14 mouse cellular contexts compared by ENCODE assay signal in the genomic region with DNA sequence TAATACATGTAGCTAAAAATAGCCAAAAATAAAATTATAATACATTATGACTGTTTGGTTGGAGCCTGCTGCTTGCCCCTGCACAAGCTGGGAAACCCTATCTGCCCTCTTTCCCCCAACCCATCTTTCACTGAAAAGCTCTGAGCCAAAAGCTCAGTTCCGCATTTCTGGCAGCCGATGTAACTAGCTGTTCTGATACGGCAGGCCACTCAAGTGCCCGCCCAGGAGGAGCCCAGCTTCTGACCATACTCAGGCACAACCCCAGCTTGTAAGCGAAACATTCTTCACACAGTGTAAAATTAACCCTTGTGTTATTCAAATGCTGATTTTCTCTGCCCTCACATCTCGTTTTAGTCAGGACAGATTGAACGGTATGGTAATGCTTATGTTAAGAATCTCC. TPM values are rescaled to one million over a fixed set of nuclear protein-coding genes. Genes with fewer than 3 reads are reported as not detected.
DNase-seq lines count a peak whose midpoint lies in the region; ATAC-seq and TF ChIP-seq lines count a peak whose summit lies in the region.
"Had no signal": no experiment of that assay in that cellular context is flagged by ENCODE, and none has a peak within 500 bp of the region (broad histone marks: within the 10 kb centered on the region; RNA-seq: fewer than 3 reads in every experiment).

No protein-coding gene starts in this region.

- 17% methylated on average over 7 of the region's 7 CpGs for WGBS in heart, embryonic 14.5 days

- no peak overlapping the region for H3K4me3 ChIP-seq in heart, embryonic 14.5 days (ENCODE audit: control insufficient read depth in 1 of 2, insufficient read depth in 1 of 2, low read depth in 1 of 2, low read length in 2 of 2)
- no peak overlapping the region for H3K4me3 ChIP-seq in ES-Bruce4 (ENCODE audit: low read depth, low read length)
- H3K4me3 ChIP-seq: embryonic facial prominence, embryonic 12.5 days; forebrain, embryonic 12.5 days; intestine, embryonic 15.5 days; layer of hippocampus, adult 2 months; liver, embryonic 13.5 days had no signal

- no peak for TF ChIP-seq EP300 in ES-Bruce4 (IDR thresholded peaks at IDR 0.05; ENCODE audit: insufficient read depth, low read depth, low read length)

- H3K27ac ChIP-seq in heart, embryonic 14.5 days (replicated peaks in 1 of 2; ENCODE audit: control insufficient read depth in 1 of 2, insufficient read depth in 1 of 2, low read depth in 2 of 2, low read length in 2 of 2) = peak overlapping the region; percentile 83 to 88
- peak overlapping the region; percentile 74; the same call in 1 of the 2 replicates for H3K27ac ChIP-seq in ES-Bruce4 (ENCODE audit: insufficient read depth, low read length)
- H3K27ac ChIP-seq: embryonic facial prominence, embryonic 12.5 days; forebrain, embryonic 12.5 days; layer of hippocampus, adult 2 months; liver, embryonic 13.5 days had no signal

- H3K27me3 ChIP-seq in heart, embryonic 14.5 days (ENCODE audit: control insufficient read depth, insufficient read depth, low read length) = no peaks in the 10 kb centered on the region
- H3K27me3 ChIP-seq in ES-Bruce4 (ENCODE audit: control insufficient read depth, insufficient read depth, low read length, poor library complexity, severe bottlenecking) = no peaks in the 10 kb centered on the region
- H3K27me3 ChIP-seq: embryonic facial prominence, embryonic 12.5 days; forebrain, embryonic 12.5 days; intestine, embryonic 15.5 days; liver, embryonic 13.5 days had no signal

- intact Hi-C loops in heart, postnatal 25 days (cut with DNase I) = loop anchor here (1.0 kb wide), 1 partner anchor 51 kb away; no protein-coding TSS in a partner anchor
- intact Hi-C loops in left cerebral cortex, postnatal 4 days (cut with DNase I) = no loop called here

- TF ChIP-seq POLR2A in ES-Bruce4 (IDR thresholded peaks at IDR 0.05; ENCODE audit: insufficient read depth, low read length) = no peak

- peak; percentile 68 for ATAC-seq in heart, embryonic 14.5 days (ENCODE audit: insufficient number of reproducible peaks, insufficient read depth, low FRiP score, low read depth)
- ATAC-seq in common myeloid progenitor, adult 5-6 weeks (replicated peaks; ENCODE audit: low read depth, poor library complexity, severe bottlenecking) = peak; percentile 64
- ATAC-seq in megakaryocyte, adult 5-6 weeks (ENCODE audit: poor library complexity, severe bottlenecking) = peak; percentile 58
- ATAC-seq: intestine, embryonic 15.5 days had no signal

- no peaks in the 10 kb centered on the region for H3K9me3 ChIP-seq in heart, embryonic 14.5 days (ENCODE audit: control insufficient read depth, low read length)
- H3K9me3 ChIP-seq in ES-Bruce4 (replicated peaks; ENCODE audit: control insufficient read depth, insufficient read depth, low read length, poor library complexity, severe bottlenecking) = no peaks in the 10 kb centered on the region
- H3K9me3 ChIP-seq: embryonic facial prominence, embryonic 12.5 days; forebrain, embryonic 12.5 days; intestine, embryonic 15.5 days; liver, embryonic 13.5 days had no signal

- no peak for DNase-seq in heart, postnatal 25 days (ENCODE audit: low spot score)
- DNase-seq in cerebellum, adult 11-12 months = no peak
- no peak for DNase-seq in left cerebral cortex, postnatal 4 days

- H3K9ac ChIP-seq in heart, embryonic 14.5 days (ENCODE audit: low read length) = peak overlapping the region; percentile 48; the same call in 1 of the 2 replicates
- no peak overlapping the region; the same call in 1 of the 2 replicates for H3K9ac ChIP-seq in ES-Bruce4 (ENCODE audit: low read depth, poor library complexity, severe bottlenecking)
- H3K9ac ChIP-seq: embryonic facial prominence, embryonic 12.5 days; forebrain, embryonic 12.5 days; intestine, embryonic 15.5 days; liver, embryonic 13.5 days had no signal

- H3K4me1 ChIP-seq in heart, embryonic 14.5 days (ENCODE audit: control insufficient read depth in 2 of 2, insufficient read depth in 2 of 2, low read length in 2 of 2) = peaks cover 6 to 10% of the 10 kb centered on the region in 2 experiments; a peak in 3 of 4 replicates
- peaks cover 3% of the 10 kb centered on the region for H3K4me1 ChIP-seq in ES-Bruce4 (ENCODE audit: control insufficient read depth, insufficient read depth, low read length)
- H3K4me1 ChIP-seq: embryonic facial prominence, embryonic 12.5 days; forebrain, embryonic 12.5 days had no signal

- no peaks in the 10 kb centered on the region for H3K36me3 ChIP-seq in heart, embryonic 14.5 days (ENCODE audit: control insufficient read depth, insufficient read depth, low read length)
- H3K36me3 ChIP-seq in ES-Bruce4 (ENCODE audit: control insufficient read depth, insufficient read depth, low read length, poor library complexity, severe bottlenecking) = no peaks in the 10 kb centered on the region
- H3K36me3 ChIP-seq: embryonic facial prominence, embryonic 12.5 days; forebrain, embryonic 12.5 days; intestine, embryonic 15.5 days; liver, embryonic 13.5 days had no signal

- no peak for TF ChIP-seq CTCF in ES-Bruce4 (IDR thresholded peaks at IDR 0.05; ENCODE audit: low read depth, low read length)

- H3K4me2 ChIP-seq in heart, embryonic 14.5 days (ENCODE audit: low read length) = peak overlapping the region; percentile 43
- H3K4me2 ChIP-seq: embryonic facial prominence, embryonic 12.5 days; forebrain, embryonic 12.5 days; intestine, embryonic 15.5 days; liver, embryonic 13.5 days; midbrain, embryonic 11.5 days had no signal

RNA-seq across cellular contexts. Expression of a gene that starts 15.3 kb away (rescaled TPM):
- polyA plus RNA-seq in heart, embryonic 14.5 days (2014; fragmentation: Nextera tagmentation; extraction: Ambion mirVana) = not detected in 2 replicates
- total RNA-seq in heart, postnatal 25 days (2021) = not detected
- polyA plus RNA-seq in ES-Bruce4 (2011; ENCODE audit: insufficient read depth, insufficient read length, low read depth, missing spikeins) = 0.46 and 0.68 TPM in 2 replicates
- total RNA-seq in common myeloid progenitor, adult 5-6 weeks (2017) = not detected in 2 replicates
- total RNA-seq in megakaryocyte, adult 5-6 weeks (2015) = not detected in 2 replicates
- not detected in 2 replicates for total RNA-seq in megakaryocyte, adult 5-6 weeks (2017)
- total RNA-seq in left cerebral cortex, postnatal 4 days (2021) = not detected
- total RNA-seq: layer of hippocampus, adult 2 months had no signal
- polyA plus RNA-seq: embryonic facial prominence, embryonic 12.5 days; forebrain, embryonic 12.5 days; intestine, embryonic 15.5 days; liver, embryonic 13.5 days; midbrain, embryonic 11.5 days; neural tube, embryonic 11.5 days had no signal

RNA-seq across cellular contexts. Expression of a gene that starts 16.4 kb away (rescaled TPM):
- polyA plus RNA-seq in heart, embryonic 14.5 days (2014; fragmentation: Nextera tagmentation; extraction: Ambion mirVana) = 0.35 and 0.74 TPM in 2 replicates
- total RNA-seq in heart, postnatal 25 days (2021) = not detected
- polyA plus RNA-seq in ES-Bruce4 (2011; ENCODE audit: insufficient read depth, insufficient read length, low read depth, missing spikeins) = 8.0 and 8.4 TPM in 2 replicates
- 0.05 TPM in 1 of 2 replicates, not detected in the other for total RNA-seq in common myeloid progenitor, adult 5-6 weeks (2017)
- 0.32 and 0.40 TPM in 2 replicates for total RNA-seq in megakaryocyte, adult 5-6 weeks (2015)
- total RNA-seq in megakaryocyte, adult 5-6 weeks (2017) = 0.07 and 0.53 TPM in 2 replicates
- total RNA-seq in left cerebral cortex, postnatal 4 days (2021) = under 1 TPM; 0.16 to 0.56 TPM

RNA-seq across cellular contexts. Expression of a gene that starts 28.1 kb away (rescaled TPM):
- 4.3 and 5.0 TPM in 2 replicates for polyA plus RNA-seq in heart, embryonic 14.5 days (2014; fragmentation: Nextera tagmentation; extraction: Ambion mirVana)
- 1 to 10 TPM; 3.2 to 4.6 TPM for total RNA-seq in heart, postnatal 25 days (2021)
- polyA plus RNA-seq in ES-Bruce4 (2011; ENCODE audit: insufficient read depth, insufficient read length, low read depth, missing spikeins) = 27.5 and 30.5 TPM in 2 replicates
- 7.6 and 7.7 TPM in 2 replicates for total RNA-seq in common myeloid progenitor, adult 5-6 weeks (2017)
- total RNA-seq in megakaryocyte, adult 5-6 weeks (2015) = 5.0 and 5.2 TPM in 2 replicates
- 1.7 and 2.8 TPM in 2 replicates for total RNA-seq in megakaryocyte, adult 5-6 weeks (2017)
- total RNA-seq in left cerebral cortex, postnatal 4 days (2021) = 1 to 10 TPM; 2.4 to 3.4 TPM
